Mouse (Mus musculus) bone marrow, adult 2 months (tissue): Measurements from ENCODE around the gene Scarb1.

ENCODE experiments used
- CTCF ChIP-seq: fragments of 200-500 bp; IDR thresholded peaks from 2 replicates; pipeline ENCODE4 v1.5.1; 2011; ENCODE audit warnings: low read length, control low read depth; ENCODE audit not compliant: control insufficient read depth, insufficient read depth
- POLR2A ChIP-seq: fragments of 200-500 bp; IDR thresholded peaks from 2 replicates; pipeline ENCODE4 v1.6.1; 2011; ENCODE audit warnings: low read depth, mild to moderate bottlenecking, control low read depth, low read length, borderline replicate concordance; ENCODE audit not compliant: control insufficient read depth

GRCm38 (mm10) chr5:125283748-125284640, 56.9 kb downstream of the Scarb1 start:
- no peak for TF ChIP-seq POLR2A
- no peak for TF ChIP-seq CTCF
